Mouse (Mus musculus) gastrocnemius, postnatal 10 days (tissue): ENCODE data around the gene Sgsm2. TPM values are rescaled to one million over a fixed set of nuclear protein-coding genes. Genes with fewer than 3 reads are reported as not detected.
"Not testable (repeated sequence)": the region's sequence is repeated elsewhere in the genome, so short reads cannot be mapped to it uniquely, and the experiment has no call there.

ENCODE experiments used
- DNase-seq: peaks from one replicate; pipeline ENCODE4 v3.0.0; 2021; ENCODE audit warnings: mixed read lengths
- microRNA-seq, 2 experiments: library from miRNA; unstranded; fragments of <30 nt; microRNA quantifications; one replicate each; pipeline ENCODE4 v1.2.0; 2021
- total RNA-seq, 2 experiments: library from RNA; stranded (reverse); gene quantifications; 2 replicates each; pipeline ENCODE4 v1.2.3; 2021

The Sgsm2 gene
- total RNA-seq, 2 experiments from 2014 or later, result 4.6 to 6.9 TPM

DNA sequence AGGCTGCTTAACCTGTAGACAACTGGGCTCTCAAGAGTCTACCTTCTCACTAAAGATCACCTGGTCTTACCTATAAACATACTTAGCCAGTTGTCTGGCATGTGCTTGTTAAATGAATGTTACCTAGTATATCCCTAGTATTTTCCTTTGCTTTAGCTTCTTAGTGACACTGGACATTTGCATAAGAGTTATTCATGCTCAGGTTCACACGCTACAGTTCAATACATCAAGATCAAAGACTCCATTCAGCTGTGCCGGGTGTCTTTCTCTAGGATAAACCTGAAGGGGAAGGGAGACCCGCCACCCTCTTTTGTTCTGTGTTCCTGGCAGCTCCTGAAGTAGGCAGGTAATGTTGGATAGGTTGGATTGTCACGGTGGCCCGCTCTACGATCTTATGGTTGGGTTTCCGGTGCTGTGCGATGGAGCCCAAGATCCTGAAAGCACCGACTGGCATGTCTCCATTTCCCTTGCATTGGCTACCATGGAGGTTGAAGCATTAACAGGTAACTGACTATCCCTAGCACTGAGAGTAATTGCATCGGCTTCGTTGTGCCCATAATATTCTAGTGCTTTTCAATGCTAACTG lies 67.8 kb downstream of the Sgsm2 start:
- DNase-seq, result no peak

DNA sequence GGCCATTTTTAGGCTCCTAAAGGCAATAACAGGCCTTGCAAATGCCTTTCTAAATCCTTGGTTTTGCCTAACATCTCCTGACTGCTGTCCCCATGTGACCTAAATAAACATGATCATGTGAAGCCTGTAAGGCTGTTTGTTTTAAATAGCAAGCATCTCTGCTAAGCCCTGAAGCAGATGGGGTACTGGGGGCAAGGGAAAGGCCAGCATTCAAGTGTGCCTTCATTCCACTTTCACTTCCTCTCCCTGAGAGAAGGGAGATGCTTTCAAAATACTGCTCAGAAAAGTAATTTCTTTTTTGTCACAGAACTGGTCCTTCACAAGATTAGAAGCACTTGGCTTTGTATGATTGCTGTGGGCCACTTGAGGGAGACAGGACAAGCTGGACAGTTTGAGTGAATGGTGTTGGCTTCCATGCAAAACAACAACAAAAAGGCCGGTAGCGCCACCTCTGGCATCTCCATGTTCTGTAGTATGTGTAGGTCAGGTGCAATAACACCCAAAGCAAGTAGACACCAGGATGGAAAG lies 68.4 kb downstream of the Sgsm2 start:
- DNase-seq, result peak; percentile 13

DNA sequence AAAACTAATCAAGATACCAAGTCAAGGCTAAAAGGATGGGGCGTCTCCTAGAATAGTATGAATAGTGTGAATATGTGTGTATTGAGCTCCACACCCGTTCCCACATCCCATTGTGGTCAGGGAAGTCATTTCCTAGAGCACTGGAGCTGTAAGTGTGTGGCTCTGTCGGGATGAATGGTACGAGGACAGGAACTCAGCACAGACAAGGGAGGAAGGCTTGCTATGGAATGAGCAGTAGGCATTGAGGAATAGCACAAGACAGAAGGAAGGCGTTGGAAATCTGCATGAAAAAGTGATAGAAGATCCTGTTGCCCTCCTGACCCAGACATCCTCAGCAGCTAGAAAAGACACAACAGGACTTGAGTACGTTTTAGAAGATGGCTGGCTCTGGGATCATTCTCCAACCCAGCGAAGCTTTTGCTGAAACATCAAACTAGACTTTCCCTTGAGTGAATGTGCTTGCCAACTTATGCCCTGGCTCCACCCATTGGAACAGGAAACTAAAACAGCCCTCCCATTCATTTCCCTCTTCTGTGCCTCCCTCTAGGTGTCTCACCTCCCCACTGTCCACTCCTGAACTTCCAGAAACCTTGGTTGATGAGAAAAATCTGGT lies 69.0 kb downstream of the Sgsm2 start:
- DNase-seq, result no peak

DNA sequence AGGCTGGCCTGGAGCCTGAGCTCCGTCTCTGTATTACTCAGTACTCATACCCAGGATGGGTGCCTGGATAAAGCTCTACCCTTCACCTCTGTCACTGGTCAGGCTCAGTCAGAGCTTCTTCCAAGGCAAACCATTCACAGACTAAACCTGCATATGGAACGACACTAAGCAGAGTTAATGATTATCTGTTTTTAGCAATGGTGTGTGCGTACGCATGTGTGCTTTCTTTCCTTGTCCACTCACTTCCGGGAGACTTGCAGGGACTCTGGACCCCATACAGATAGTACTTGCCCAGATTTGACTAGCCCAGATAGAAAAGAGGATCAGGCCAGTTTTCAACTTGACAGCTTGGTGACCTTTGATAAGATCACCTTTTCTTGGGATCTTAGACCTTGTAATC lies 70.2 kb downstream of the Sgsm2 start:
- DNase-seq, result no peak

DNA sequence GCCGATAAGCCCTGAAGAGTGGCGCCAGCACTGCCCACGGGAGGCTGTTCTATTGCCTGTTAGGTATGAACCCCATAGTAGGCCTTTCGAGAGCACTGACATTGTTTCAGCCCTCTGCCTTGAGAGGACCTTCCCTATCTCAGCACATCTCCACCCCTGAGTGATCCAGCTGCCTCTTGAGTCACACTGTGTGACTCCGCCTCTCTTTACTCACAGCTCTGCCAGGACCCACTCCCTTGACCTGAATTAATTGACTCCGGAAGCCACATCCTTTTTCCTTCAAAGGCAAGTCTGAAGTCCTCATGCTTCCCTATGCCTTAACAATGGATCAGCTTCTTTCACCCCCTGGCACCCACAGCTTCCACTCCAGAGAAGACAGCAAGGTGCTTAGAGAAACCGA lies 70.7 kb downstream of the Sgsm2 start:
- DNase-seq, result no peak

DNA sequence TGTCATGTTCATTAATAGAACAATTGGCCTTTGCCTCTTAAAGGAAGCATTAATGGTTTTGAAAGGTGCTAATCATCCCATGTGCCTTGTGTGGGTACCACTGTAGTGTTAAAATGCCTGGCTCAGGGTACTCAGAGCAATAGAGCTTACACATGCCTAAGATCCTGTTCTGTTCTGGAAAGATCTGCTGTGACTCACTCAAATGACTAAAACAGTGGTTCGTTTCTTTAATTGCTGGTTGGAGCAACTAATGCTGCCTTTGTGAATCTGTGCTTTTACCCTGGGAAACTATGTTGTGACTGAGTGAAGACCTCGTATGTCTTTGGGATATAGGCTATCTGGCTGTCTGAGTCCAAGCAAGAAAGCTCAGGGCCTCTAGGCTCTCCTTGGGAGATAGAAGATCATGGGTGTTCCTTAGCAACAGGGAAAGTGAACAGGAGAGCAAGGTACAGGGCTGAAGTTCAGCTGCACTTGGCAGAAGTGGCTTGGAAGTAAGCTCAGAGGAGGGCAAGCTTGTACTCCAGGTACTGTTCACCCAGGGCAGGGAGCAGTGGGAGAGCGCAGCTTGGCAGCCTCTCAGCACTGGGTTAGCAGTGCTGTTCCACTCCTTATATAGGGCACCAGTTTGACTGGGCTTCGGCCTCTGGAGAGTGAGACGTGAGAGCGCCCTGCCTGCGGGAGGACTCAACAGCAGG lies 74.0 kb downstream of the Sgsm2 start:
- no peak for DNase-seq

DNA sequence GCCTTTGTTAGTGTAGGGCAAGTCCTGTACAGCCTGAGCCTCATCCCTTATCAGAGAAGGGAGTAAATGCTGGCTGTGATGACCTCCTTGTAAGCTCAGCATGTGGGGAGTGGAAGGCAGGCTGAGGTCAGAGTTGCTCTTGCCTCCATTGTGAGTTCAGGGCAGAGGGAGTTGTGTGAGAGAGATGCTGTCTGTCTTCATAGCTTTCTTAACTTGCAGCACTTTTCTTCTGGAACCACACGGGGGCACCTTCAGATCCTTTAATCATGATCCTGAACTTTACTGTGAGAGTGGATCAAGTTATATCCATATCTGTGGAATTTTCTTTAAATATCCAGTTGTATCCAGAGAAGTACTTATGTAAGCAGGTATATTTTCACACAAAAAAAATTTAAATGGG lies 75.4 kb downstream of the Sgsm2 start:
- DNase-seq, result no peak

DNA sequence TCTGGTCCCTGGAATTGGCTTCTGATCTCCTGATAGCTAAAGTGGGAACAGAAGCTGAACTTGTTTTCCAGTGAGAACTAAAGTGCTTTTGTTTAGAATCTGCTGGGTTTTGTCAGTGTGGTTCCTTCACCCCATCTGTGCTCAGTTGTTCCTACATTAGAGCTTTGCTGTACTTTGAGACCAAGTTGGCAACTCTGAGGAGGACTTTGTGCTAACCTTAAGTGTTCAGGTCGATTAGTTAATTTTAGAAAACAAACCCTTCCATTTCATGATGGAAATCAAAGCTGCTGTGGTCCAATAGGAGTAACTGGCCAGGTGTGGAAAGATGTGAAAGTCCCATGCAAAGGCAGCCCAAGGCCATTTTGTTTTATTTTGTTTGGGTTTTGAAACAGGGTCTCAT lies 75.9 kb downstream of the Sgsm2 start:
- DNase-seq, result no peak

DNA sequence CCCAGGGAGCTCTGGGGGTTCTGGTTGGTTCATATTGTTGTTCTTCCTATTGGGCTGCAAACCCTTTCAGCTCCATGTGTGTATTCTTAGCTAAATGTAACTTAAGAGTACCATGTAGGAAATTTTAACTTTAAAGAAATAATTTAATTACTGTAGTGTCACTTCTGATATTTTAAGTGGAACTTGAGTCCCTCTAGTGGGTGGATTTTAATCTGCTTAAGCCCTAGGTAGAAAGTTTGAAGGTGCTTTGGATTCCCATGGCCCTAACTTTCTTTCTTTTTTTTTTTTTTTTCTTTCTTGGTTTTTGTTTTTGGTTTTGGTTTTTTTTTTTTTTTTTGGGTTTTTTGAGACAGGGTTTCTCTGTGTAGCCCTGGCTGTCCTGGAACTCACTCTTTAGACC lies 81.1 kb downstream of the Sgsm2 start:
- DNase-seq, result no peak

DNA sequence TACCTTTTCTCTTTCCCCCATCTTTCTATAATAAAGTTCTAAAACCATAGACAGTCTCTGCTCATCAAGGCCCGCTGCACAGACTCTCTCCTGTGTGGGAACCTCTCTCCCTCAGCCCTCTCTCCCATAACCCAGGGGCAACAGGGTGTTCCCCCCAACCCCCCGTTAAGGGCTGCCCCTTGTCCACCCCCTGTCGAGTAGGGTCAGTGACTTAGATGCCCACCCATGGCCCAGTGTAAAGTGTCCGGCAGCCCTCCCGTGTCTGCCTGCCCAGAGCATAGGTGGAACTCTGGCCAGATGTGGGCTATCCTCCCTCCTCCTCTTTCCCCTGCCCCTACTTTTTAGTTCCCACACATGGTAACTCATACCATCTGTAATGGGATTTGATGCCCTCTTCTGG lies 85.3 kb downstream of the Sgsm2 start:
- DNase-seq, result no peak

DNA sequence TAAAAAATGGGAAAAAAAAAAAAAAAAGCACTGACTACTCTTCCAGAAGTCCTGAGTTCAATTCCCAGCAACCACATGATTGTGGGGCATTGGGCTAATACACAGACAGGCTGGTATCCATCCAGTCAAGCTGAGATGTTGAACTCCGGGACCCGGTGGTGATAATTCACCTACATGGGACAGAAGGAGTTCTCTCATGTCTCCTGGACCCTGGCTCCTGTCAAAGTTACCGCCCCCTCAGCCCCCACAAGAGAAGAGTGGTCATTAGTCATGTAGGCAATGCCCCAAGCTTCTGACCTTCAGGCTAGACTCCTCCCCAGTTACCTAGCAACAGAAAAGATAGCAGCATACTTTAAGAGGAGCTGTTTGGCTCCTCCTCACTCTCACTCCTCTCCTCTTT lies 85.8 kb downstream of the Sgsm2 start:
- DNase-seq, result not testable (repeated sequence)

DNA sequence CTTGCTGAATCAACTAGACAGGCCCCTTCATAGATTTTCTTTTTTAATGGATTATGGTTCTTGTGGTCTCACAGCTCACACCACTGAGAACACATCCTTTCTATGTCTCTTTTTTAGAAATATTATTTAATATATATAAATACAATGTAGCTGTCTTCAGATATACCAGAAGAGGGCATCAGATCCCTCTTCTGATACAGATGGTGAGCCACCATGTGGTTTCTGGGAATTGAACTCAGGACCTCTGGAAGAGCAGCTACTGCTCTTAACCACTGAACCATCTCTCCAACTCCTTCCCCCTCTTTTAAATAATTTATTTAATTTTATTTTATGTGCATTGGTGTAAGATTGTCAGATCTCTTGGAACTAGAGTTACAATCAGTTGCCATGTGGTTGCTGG lies 86.7 kb downstream of the Sgsm2 start:
- DNase-seq, result no peak

DNA sequence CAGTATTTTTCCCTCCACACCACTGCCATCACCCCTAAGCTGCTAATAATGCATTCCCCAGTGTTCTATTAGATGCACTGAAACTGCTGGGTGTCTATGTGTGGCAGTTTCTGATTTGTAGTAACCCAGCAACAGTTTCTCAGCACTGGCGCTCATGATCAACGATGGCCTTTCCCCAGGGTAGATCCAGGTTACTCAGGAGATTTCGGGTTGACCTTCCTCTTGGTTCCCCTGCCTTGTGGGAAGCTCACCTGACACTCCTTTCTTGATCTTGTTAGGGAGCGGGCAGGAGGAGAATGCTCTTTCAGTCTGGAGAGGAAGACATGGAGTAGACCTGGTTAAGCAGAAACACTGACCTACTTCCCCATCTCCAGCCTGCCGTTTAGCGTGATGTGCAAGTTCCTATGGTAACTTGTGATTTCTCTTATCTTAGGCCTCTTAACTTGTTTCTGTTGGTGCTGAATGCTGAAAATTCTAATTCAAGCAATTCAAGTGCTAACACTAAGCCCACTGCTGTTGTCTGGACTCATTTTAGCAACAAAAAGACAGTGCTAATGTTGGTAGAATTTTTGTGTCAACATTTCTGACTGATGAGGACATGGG lies 88.5 kb downstream of the Sgsm2 start:
- DNase-seq, result no peak

DNA sequence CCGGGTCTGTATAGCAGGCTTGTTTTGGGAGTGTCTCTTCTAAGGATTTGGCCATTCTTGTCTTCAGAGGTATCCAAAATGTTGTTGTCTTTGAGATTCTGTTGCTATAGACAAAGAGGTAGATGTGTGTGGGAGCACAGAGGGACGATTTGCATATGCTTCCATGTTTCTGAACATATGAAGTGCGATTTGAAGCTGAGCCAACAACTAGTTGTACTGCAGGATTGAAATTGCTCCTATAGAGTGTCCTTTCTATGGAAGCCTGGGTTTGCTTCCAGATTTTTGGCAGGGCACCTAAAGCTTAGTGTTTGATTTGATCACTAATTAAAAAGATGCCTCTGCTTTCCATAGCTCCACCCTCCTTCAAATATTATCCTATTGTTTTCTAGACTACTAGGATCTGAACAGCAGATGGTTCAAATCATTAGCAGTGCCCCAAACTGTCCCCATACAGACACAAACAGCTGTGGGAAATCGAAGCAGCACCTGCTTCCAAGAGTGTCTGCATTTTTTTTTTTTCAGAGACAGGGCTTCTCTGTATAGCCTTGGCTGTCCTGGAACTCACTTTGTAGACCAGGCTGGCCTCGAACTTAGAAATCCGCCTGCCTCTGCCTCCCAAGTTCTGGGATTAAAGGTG lies 89.5 kb downstream of the Sgsm2 start:
- DNase-seq, result no peak

DNA sequence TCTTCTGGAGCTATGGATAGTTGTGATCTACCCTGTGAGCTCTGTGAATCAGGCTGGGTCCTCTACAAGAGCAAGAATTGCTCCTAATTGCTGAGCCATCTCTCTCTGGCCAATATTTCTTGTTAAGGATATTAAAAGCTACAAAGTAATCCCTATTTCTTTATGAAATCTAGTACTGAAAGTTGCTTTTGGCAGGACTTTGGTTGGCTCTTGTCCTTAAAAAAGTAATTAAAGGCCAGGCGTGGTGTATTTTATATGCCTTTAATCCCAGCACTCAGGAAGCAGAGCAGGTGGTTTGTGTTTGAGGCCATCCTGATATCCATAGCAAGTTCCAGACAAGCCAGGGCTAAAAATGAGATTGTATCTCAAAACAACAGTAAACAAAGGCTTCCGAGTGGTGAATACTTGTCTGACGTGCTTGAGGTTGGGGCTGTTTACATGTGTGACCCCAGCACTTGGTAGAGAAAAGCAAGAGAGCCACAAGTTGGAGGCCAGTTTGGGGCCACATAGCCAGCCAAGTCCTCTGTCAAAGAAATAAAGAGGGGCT lies 92.7 kb downstream of the Sgsm2 start:
- DNase-seq, result no peak

DNA sequence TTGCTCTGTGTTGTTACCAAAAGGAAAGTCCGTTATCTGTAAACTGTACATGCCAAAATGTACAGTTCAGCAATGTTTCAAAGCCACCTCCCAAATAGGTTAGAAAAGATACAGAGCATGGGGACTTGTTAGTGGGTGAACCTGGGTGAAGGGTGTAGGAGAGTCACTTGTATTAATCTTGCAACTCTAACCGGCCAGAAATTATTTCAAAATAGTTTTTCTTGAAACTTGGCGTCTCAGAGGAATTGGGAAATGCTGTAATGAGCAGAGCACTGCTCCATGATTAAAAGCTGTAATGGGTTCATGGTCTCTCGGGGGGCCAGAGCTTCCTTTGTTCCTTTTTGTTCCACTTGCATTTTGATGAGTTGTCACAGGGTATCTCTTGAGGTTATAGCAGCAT lies 96.2 kb downstream of the Sgsm2 start:
- no peak for DNase-seq

Small RNA genes lying within 50 kb of the gene (microRNA-seq; reads per million reads assigned to microRNA genes)
- gene Mir6926, result 0.25 to 0.95 reads per million in 2 experiments

Other genes starting within 250 kb of the Sgsm2 start
- gene Cluh, start 247.6 kb downstream of the Sgsm2 start, total RNA-seq, result 10 to 100 TPM; 83.7 to 90.5 TPM
- gene Pafah1b1, start 172.4 kb downstream of the Sgsm2 start, total RNA-seq, result 100 to 1,000 TPM; 110 to 113 TPM
- 10 to 100 TPM in 1 of 2 experiments, 1 to 10 TPM in 1; 9.1 to 11.7 TPM for gene Mettl16, start 126.2 kb downstream of the Sgsm2 start, total RNA-seq
- 1 to 10 TPM; 7.6 to 9.8 TPM for gene Mnt, start 66.1 kb downstream of the Sgsm2 start, total RNA-seq
- gene Tsr1, start 1.0 kb upstream of the Sgsm2 start, total RNA-seq, result 10 to 100 TPM; 25.7 to 26.1 TPM
- 10 to 100 TPM; 15.2 to 18.5 TPM for gene Smg6, start 28.8 kb upstream of the Sgsm2 start, total RNA-seq
- gene Srr, start 28.9 kb upstream of the Sgsm2 start, total RNA-seq, result 10 to 100 TPM; 24.7 to 28.0 TPM